Mouse (Mus musculus) small intestine, adult 10 weeks (tissue): ENCODE results near the gene Plekhm3. TPM values are rescaled to one million over a fixed set of nuclear protein-coding genes. Genes with fewer than 3 reads are reported as not detected.

ENCODE experiments used
- polyA plus RNA-seq: library from polyadenylated mRNA; stranded (reverse); fragments of 350-450 nt; fragmentation: Illumina TruSeq; extraction: RNeasy Lipid Tissue Mini Kit (QIAGEN cat#74804); gene quantifications from one replicate; pipeline ENCODE4 v1.2.3, GENCODE M21; 2014; ENCODE audit warnings: low replicate concordance

The Plekhm3 gene
- 3.6 TPM for polyA plus RNA-seq

GRCm38 (mm10) chr1:64956479-64956961, at the start of gene Plekhm3:
Gene Plekhm3, minus strand, starts transcription at chr1:64956824.

GRCm38 (mm10) chr1:64737502-64738179, 219.0 kb downstream of the Plekhm3 start, which contains the start of gene Fzd5:
Gene Fzd5, minus strand, starts transcription at chr1:64737751.

Other genes with a start within 250 kb of the Plekhm3 start
- 33.9 TPM for gene Fzd5, start 219.1 kb downstream of the Plekhm3 start, polyA plus RNA-seq
- not detected for gene Akr1cl, start 75.9 kb upstream of the Plekhm3 start, polyA plus RNA-seq
- gene Cryge, start 94.3 kb upstream of the Plekhm3 start, polyA plus RNA-seq: not detected
- gene Crygd, start 106.6 kb upstream of the Plekhm3 start, polyA plus RNA-seq: not detected
- not detected for gene Crygc, start 116.9 kb upstream of the Plekhm3 start, polyA plus RNA-seq
- not detected for gene Crygb, start 125.5 kb upstream of the Plekhm3 start, polyA plus RNA-seq
- gene Cryga, start 146.5 kb upstream of the Plekhm3 start, polyA plus RNA-seq: not detected
- not detected for gene Gm28845, start 162.7 kb upstream of the Plekhm3 start, polyA plus RNA-seq
- 2.7 TPM for gene D630023F18Rik, start 166.4 kb upstream of the Plekhm3 start, polyA plus RNA-seq
- gene Idh1, start 229.7 kb upstream of the Plekhm3 start, polyA plus RNA-seq: 1,050 TPM
- gene Pikfyve, start 229.9 kb upstream of the Plekhm3 start, polyA plus RNA-seq: 14.5 TPM